Mouse (Mus musculus) T-helper 17 cell (primary cell): ENCODE data around the gene Sdk2.

Experiments
- in situ Hi-C, 2 experiments: fragments of 300-600 bp; cut with MboI, MseI; formaldehyde crosslinking; loops; 1 replicate in 1 of 2; 2 replicates in 1 of 2; pipeline ENCODE4 v1.15.1; 2025; ENCODE audit warnings: high pct_unique_total_duplicates in 2 of 2

The Sdk2 gene

GRCm38 (mm10) chr11:113992894-113993293, 74.0 kb downstream of the Sdk2 start:
- in situ Hi-C loops: no loop called here

GRCm38 (mm10) chr11:113991886-113992285, 75.0 kb downstream of the Sdk2 start:
- in situ Hi-C loops: no loop called here

GRCm38 (mm10) chr11:113990466-113990865, 76.4 kb downstream of the Sdk2 start:
- in situ Hi-C loops: no loop called here

GRCm38 (mm10) chr11:113990065-113990464, 76.8 kb downstream of the Sdk2 start:
- in situ Hi-C loops: no loop called here

GRCm38 (mm10) chr11:113985826-113986416, 80.9 kb downstream of the Sdk2 start:
- in situ Hi-C loops: no loop called here

GRCm38 (mm10) chr11:113981732-113982503, 84.9 kb downstream of the Sdk2 start:
- in situ Hi-C loops: no loop called here

- in situ Hi-C loops: no loop called here
Observed at GRCm38 (mm10) chr11:113981088-113981487, 85.8 kb downstream of the Sdk2 start.

GRCm38 (mm10) chr11:113978318-113978717, 88.5 kb downstream of the Sdk2 start:
- in situ Hi-C loops: no loop called here

- in situ Hi-C loops: no loop called here
Observed at GRCm38 (mm10) chr11:113975667-113975970, 91.2 kb downstream of the Sdk2 start.

GRCm38 (mm10) chr11:113974876-113975666, 91.8 kb downstream of the Sdk2 start:
- in situ Hi-C loops: no loop called here

GRCm38 (mm10) chr11:113972517-113972872, 94.4 kb downstream of the Sdk2 start:
- in situ Hi-C loops: no loop called here

GRCm38 (mm10) chr11:113971609-113972516, 95.0 kb downstream of the Sdk2 start:
- in situ Hi-C loops: no loop called here

GRCm38 (mm10) chr11:113970026-113970425, 96.8 kb downstream of the Sdk2 start:
- in situ Hi-C loops: no loop called here

GRCm38 (mm10) chr11:113965214-113965613, 101.6 kb downstream of the Sdk2 start:
- in situ Hi-C loops: no loop called here

- in situ Hi-C loops: no loop called here
Observed at GRCm38 (mm10) chr11:113962751-113963150, 104.1 kb downstream of the Sdk2 start.

- in situ Hi-C loops: no loop called here
Observed at GRCm38 (mm10) chr11:113951616-113951988, 115.2 kb downstream of the Sdk2 start.

- in situ Hi-C loops: no loop called here
Observed at GRCm38 (mm10) chr11:113950904-113951615, 115.8 kb downstream of the Sdk2 start.

- in situ Hi-C loops: no loop called here
Observed at GRCm38 (mm10) chr11:113948676-113949075, 118.2 kb downstream of the Sdk2 start.

- in situ Hi-C loops: no loop called here
Observed at GRCm38 (mm10) chr11:113942101-113942735, 124.6 kb downstream of the Sdk2 start.

- in situ Hi-C loops: no loop called here
Observed at GRCm38 (mm10) chr11:113933678-113934077, 133.2 kb downstream of the Sdk2 start.

GRCm38 (mm10) chr11:113932909-113933308, 133.9 kb downstream of the Sdk2 start:
- in situ Hi-C loops: no loop called here
